Mouse (Mus musculus) testis, adult 2 months (tissue): Measurements from ENCODE around the gene Matn4.

Source experiments
- CTCF ChIP-seq: fragments of 200-500 bp; IDR thresholded peaks from 2 replicates; pipeline ENCODE4 v1.5.1; 2012; ENCODE audit warnings: low read depth, mild to moderate bottlenecking, inconsistent platforms, low read length, moderate library complexity; ENCODE audit not compliant: control insufficient read depth, insufficient read depth, insufficient replicate concordance
- POLR2A ChIP-seq: fragments of 200-500 bp; IDR thresholded peaks from 2 replicates; pipeline ENCODE4 v1.6.1; 2012; ENCODE audit warnings: low read depth, mild to moderate bottlenecking, inconsistent platforms, low read length, moderate library complexity; ENCODE audit not compliant: control insufficient read depth

- TF ChIP-seq CTCF (no peak), POLR2A (no peak)
Measured at GRCm38 (mm10) chr2:164431676-164432465, 26.9 kb upstream of the Matn4 start.
